19 mouse cellular contexts compared by ENCODE assay signal in genomic region chr5:33283951-33284350, GRCm38 (mm10). TPM values are rescaled to one million over a fixed set of nuclear protein-coding genes. Genes with fewer than 3 reads are reported as not detected.
DNase-seq lines count a peak whose midpoint lies in the region; ATAC-seq lines count a peak whose summit lies in the region.
"Had no signal": no experiment of that assay in that cellular context is flagged by ENCODE, and none has a peak within 500 bp of the region (broad histone marks: within the 10 kb centered on the region; RNA-seq: fewer than 3 reads in every experiment).

No protein-coding gene starts in this region.

- H3K4me3 ChIP-seq in limb, embryonic 13.5 days, result no peak overlapping the region
- no peak overlapping the region for H3K4me3 ChIP-seq in limb, embryonic 10.5 days
- H3K4me3 ChIP-seq: heart, adult 2 months; midbrain, embryonic 10.5 days had no signal

- no peak overlapping the region for H3K4me2 ChIP-seq in limb, embryonic 13.5 days (replicated peaks)
- H3K4me2 ChIP-seq: hindbrain, embryonic 14.5 days had no signal

- no peak for DNase-seq in limb, embryonic 10.5 days (ENCODE audit: low spot score)
- peak; percentile 48 to 70 for DNase-seq in kidney, adult 8-10 months
- peak; percentile 62 for DNase-seq in kidney, postnatal 14 days
- DNase-seq in thymus, adult 18-20 months, result no peak
- DNase-seq in spleen, adult 18-20 months, result no peak
- DNase-seq: adrenal gland, adult 2 months; cerebellum, adult 11-12 months; cerebellum, postnatal 10 days; forebrain, postnatal 0 days; gastrocnemius, postnatal 25 days; heart, adult 2 months; thymus, postnatal 14 days had no signal

- H3K4me1 ChIP-seq in limb, embryonic 13.5 days, result peaks cover 16% of the 10 kb centered on the region
- peaks cover 6% of the 10 kb centered on the region; the same call in 1 of the 2 replicates for H3K4me1 ChIP-seq in limb, embryonic 10.5 days

- 0 out of 2 replicates have a peak, but pooled peaks cover 2% of the 10 kb centered on the region for H3K9me3 ChIP-seq in limb, embryonic 13.5 days
- H3K9me3 ChIP-seq in limb, embryonic 10.5 days (replicated peaks), result no peaks in the 10 kb centered on the region

- ATAC-seq in limb, embryonic 13.5 days (ENCODE audit: low FRiP score, low read depth), result no peak
- no peak for ATAC-seq in megakaryocyte-erythroid progenitor cell, adult 5-6 weeks (replicated peaks; ENCODE audit: low FRiP score, low TSS enrichment, poor library complexity, severe bottlenecking)
- ATAC-seq: forebrain, postnatal 0 days; lung, postnatal 0 days; midbrain, embryonic 16.5 days had no signal

- WGBS in limb, embryonic 13.5 days, result 62% methylated on average over 7 of the region's 7 CpGs
- 82% methylated on average over 7 of the region's 7 CpGs for WGBS in limb, embryonic 10.5 days

- 0 out of 2 replicates have a peak overlapping the region, but pooled peaks have one; percentile 19 for H3K9ac ChIP-seq in limb, embryonic 13.5 days
- H3K9ac ChIP-seq: forebrain, postnatal 0 days; hindbrain, embryonic 14.5 days had no signal

- no peaks in the 10 kb centered on the region for H3K27me3 ChIP-seq in limb, embryonic 13.5 days
- no peaks in the 10 kb centered on the region for H3K27me3 ChIP-seq in limb, embryonic 10.5 days (ENCODE audit: low read depth, poor library complexity, severe bottlenecking)

- H3K36me3 ChIP-seq in limb, embryonic 13.5 days, result no peaks in the 10 kb centered on the region
- no peaks in the 10 kb centered on the region for H3K36me3 ChIP-seq in limb, embryonic 10.5 days
- H3K36me3 ChIP-seq: midbrain, embryonic 10.5 days had no signal

- no peak overlapping the region for H3K27ac ChIP-seq in limb, embryonic 13.5 days
- no peak overlapping the region for H3K27ac ChIP-seq in limb, embryonic 10.5 days
- H3K27ac ChIP-seq: heart, adult 2 months; hindbrain, embryonic 14.5 days; macrophage; midbrain, embryonic 10.5 days had no signal

RNA-seq across cellular contexts. Expression of gene Ctbp1, which starts 9.2 kb away (rescaled TPM):
- 341 and 368 TPM in 2 replicates for polyA plus RNA-seq in limb, embryonic 13.5 days (2015; fragmentation: Nextera tagmentation; extraction: Ambion mirVana)
- 440 and 473 TPM in 2 replicates for polyA plus RNA-seq in limb, embryonic 10.5 days (2016; fragmentation: Nextera tagmentation; extraction: Ambion mirVana)
- total RNA-seq in megakaryocyte-erythroid progenitor cell, adult 5-6 weeks (2014; fragmentation: Nextera tagmentation), result 208 and 216 TPM in 2 replicates
- total RNA-seq in megakaryocyte-erythroid progenitor cell, adult 5-6 weeks (2017), result 136 and 192 TPM in 2 replicates

RNA-seq across cellular contexts. Expression of gene Maea, which starts 51.4 kb away (rescaled TPM):
- 130 and 131 TPM in 2 replicates for polyA plus RNA-seq in limb, embryonic 13.5 days (2015; fragmentation: Nextera tagmentation; extraction: Ambion mirVana)
- 161 and 162 TPM in 2 replicates for polyA plus RNA-seq in limb, embryonic 10.5 days (2016; fragmentation: Nextera tagmentation; extraction: Ambion mirVana)
- total RNA-seq in megakaryocyte-erythroid progenitor cell, adult 5-6 weeks (2014; fragmentation: Nextera tagmentation), result 60.4 and 69.2 TPM in 2 replicates
- 218 and 226 TPM in 2 replicates for total RNA-seq in megakaryocyte-erythroid progenitor cell, adult 5-6 weeks (2017)

Comparison
In these comparisons a context has a peak if more than half of its experiments do, and no peak if none do; other contexts are left out.
1. DNase-seq: peak in kidney, adult 8-10 months (2 of 2) and kidney, postnatal 14 days (single experiment); none in limb, embryonic 10.5 days (single experiment), thymus, adult 18-20 months (0 of 2) and spleen, adult 18-20 months (0 of 2).